Mouse (Mus musculus): ENCODE measurements around the gene Lrrc2. TPM values are rescaled to one million over a fixed set of nuclear protein-coding genes. Genes with fewer than 3 reads are reported as not detected.

Lrrc2 gene
- polyA plus RNA-seq, 1 experiment from 2014 or later, result 0.15 TPM

GRCm38 (mm10) chr9:110979411-110979810 lies 28.1 kb downstream of the Lrrc2 start:
- no peaks in the 10 kb centered on the region for H3K36me3 ChIP-seq (replicated peaks)
- H3K4me1 ChIP-seq, result no peaks in the 10 kb centered on the region
- no peaks in the 10 kb centered on the region for H3K9me3 ChIP-seq
- no peak overlapping the region for H3K27ac ChIP-seq (replicated peaks)
- no peak overlapping the region for H3K4me3 ChIP-seq
- H3K27me3 ChIP-seq (replicated peaks; ENCODE audit: low read depth, poor library complexity, severe bottlenecking), result no peaks in the 10 kb centered on the region
- DNase-seq (ENCODE audit: low spot score), result no peak
- 95% methylated on average over 11 of the region's 11 CpGs for WGBS

DNA sequence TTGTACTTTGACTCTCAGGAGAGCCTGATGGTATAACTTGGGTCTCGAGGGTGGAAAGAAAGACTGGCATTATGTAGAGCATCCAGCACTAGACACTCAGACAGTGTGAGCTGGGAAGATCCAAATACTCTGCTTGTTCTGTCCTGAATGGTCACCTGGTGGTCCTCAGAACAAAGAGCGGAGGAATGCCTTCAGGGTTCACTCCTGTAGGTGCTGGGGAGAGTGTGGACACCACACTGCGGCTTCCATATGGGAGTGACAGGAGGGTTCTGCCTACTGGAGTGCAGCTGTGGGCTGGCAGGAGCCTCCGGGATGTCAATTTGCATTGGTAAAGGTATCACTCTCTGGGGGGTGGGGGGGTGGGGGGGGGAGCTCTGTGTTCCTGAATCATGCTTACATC lies 31.0 kb downstream of the Lrrc2 start:
- no peak for DNase-seq (ENCODE audit: low spot score)
- WGBS, result 55% methylated on average over 4 of the region's 4 CpGs
- no peaks in the 10 kb centered on the region for H3K4me1 ChIP-seq

GRCm38 (mm10) chr9:110984096-110984495 lies 32.8 kb downstream of the Lrrc2 start:
- Histone ChIP-seq H3K4me3 (no peak overlapping the region), H3K36me3 (replicated peaks) (no peaks in the 10 kb centered on the region), H3K9me3 (no peaks in the 10 kb centered on the region), H3K4me1 (no peaks in the 10 kb centered on the region), H3K27me3 (replicated peaks; ENCODE audit: low read depth, poor library complexity, severe bottlenecking) (no peaks in the 10 kb centered on the region), H3K27ac (replicated peaks) (no peak overlapping the region)
- no peak for DNase-seq (ENCODE audit: low spot score)
- WGBS, result 92% methylated on average over 9 of the region's 9 CpGs

More for the DNA sequence above, 31.0 kb downstream of the Lrrc2 start:
- H3K4me3 ChIP-seq, result no peak overlapping the region
- H3K27ac ChIP-seq (replicated peaks), result no peak overlapping the region
- no peaks in the 10 kb centered on the region for H3K27me3 ChIP-seq (replicated peaks; ENCODE audit: low read depth, poor library complexity, severe bottlenecking)
- H3K9me3 ChIP-seq, result no peaks in the 10 kb centered on the region
- no peaks in the 10 kb centered on the region for H3K36me3 ChIP-seq (replicated peaks)

- Histone ChIP-seq H3K27ac (replicated peaks) (no peak overlapping the region), H3K4me1 (no peaks in the 10 kb centered on the region), H3K27me3 (replicated peaks; ENCODE audit: low read depth, poor library complexity, severe bottlenecking) (no peaks in the 10 kb centered on the region), H3K36me3 (replicated peaks) (no peaks in the 10 kb centered on the region), H3K9me3 (no peaks in the 10 kb centered on the region), H3K4me3 (no peak overlapping the region)
- no peak for DNase-seq (ENCODE audit: low spot score)
- whole genome bisulfite sequencing, result 94% methylated on average over 5 of the region's 5 CpGs
Measured at GRCm38 (mm10) chr9:110985541-110985940, 34.2 kb downstream of the Lrrc2 start.

- H3K36me3 ChIP-seq (replicated peaks), result no peaks in the 10 kb centered on the region
- H3K4me1 ChIP-seq, result no peaks in the 10 kb centered on the region
- no peak for DNase-seq (ENCODE audit: low spot score)
- no peaks in the 10 kb centered on the region for H3K9me3 ChIP-seq
- no peaks in the 10 kb centered on the region for H3K27me3 ChIP-seq (replicated peaks; ENCODE audit: low read depth, poor library complexity, severe bottlenecking)
- no peak overlapping the region for H3K4me3 ChIP-seq
- 87% methylated on average over 8 of the region's 8 CpGs for WGBS
- no peak overlapping the region for H3K27ac ChIP-seq (replicated peaks)
Measured at GRCm38 (mm10) chr9:110985951-110986350, 34.6 kb downstream of the Lrrc2 start.

- 79% methylated on average over 4 of the region's 4 CpGs for WGBS
- no peaks in the 10 kb centered on the region for H3K4me1 ChIP-seq
- DNase-seq (ENCODE audit: low spot score), result no peak
- H3K27me3 ChIP-seq (replicated peaks; ENCODE audit: low read depth, poor library complexity, severe bottlenecking), result no peaks in the 10 kb centered on the region
- no peaks in the 10 kb centered on the region for H3K36me3 ChIP-seq (replicated peaks)
- H3K4me3 ChIP-seq, result no peak overlapping the region
- no peaks in the 10 kb centered on the region for H3K9me3 ChIP-seq
- H3K27ac ChIP-seq (replicated peaks), result no peak overlapping the region
Measured at GRCm38 (mm10) chr9:110987331-110987730, 36.0 kb downstream of the Lrrc2 start.

- Histone ChIP-seq H3K27ac (replicated peaks) (no peak overlapping the region), H3K4me1 (no peaks in the 10 kb centered on the region), H3K9me3 (no peaks in the 10 kb centered on the region), H3K27me3 (replicated peaks; ENCODE audit: low read depth, poor library complexity, severe bottlenecking) (no peaks in the 10 kb centered on the region), H3K4me3 (no peak overlapping the region), H3K36me3 (replicated peaks) (no peaks in the 10 kb centered on the region)
- no peak for DNase-seq (ENCODE audit: low spot score)
- 83% methylated on average over 3 of the region's 3 CpGs for WGBS
Measured at GRCm38 (mm10) chr9:110988078-110988477, 36.7 kb downstream of the Lrrc2 start.

- WGBS, result 64% methylated on average over 4 of the region's 4 CpGs
- no peak overlapping the region for H3K27ac ChIP-seq (replicated peaks)
- H3K36me3 ChIP-seq (replicated peaks), result no peaks in the 10 kb centered on the region
- no peaks in the 10 kb centered on the region for H3K27me3 ChIP-seq (replicated peaks; ENCODE audit: low read depth, poor library complexity, severe bottlenecking)
- no peaks in the 10 kb centered on the region for H3K4me1 ChIP-seq
- no peaks in the 10 kb centered on the region for H3K9me3 ChIP-seq
- no peak overlapping the region for H3K4me3 ChIP-seq
- DNase-seq (ENCODE audit: low spot score), result no peak
Measured at GRCm38 (mm10) chr9:110989141-110989540, 37.8 kb downstream of the Lrrc2 start.

GRCm38 (mm10) chr9:110989543-110989942 lies 38.2 kb downstream of the Lrrc2 start:
- Histone ChIP-seq H3K27me3 (replicated peaks; ENCODE audit: low read depth, poor library complexity, severe bottlenecking) (no peaks in the 10 kb centered on the region), H3K27ac (replicated peaks) (no peak overlapping the region), H3K9me3 (no peaks in the 10 kb centered on the region), H3K4me1 (no peaks in the 10 kb centered on the region), H3K36me3 (replicated peaks) (no peaks in the 10 kb centered on the region), H3K4me3 (no peak overlapping the region)
- DNase-seq (ENCODE audit: low spot score), result no peak
- 89% methylated on average over 2 of the region's 2 CpGs for WGBS

DNA sequence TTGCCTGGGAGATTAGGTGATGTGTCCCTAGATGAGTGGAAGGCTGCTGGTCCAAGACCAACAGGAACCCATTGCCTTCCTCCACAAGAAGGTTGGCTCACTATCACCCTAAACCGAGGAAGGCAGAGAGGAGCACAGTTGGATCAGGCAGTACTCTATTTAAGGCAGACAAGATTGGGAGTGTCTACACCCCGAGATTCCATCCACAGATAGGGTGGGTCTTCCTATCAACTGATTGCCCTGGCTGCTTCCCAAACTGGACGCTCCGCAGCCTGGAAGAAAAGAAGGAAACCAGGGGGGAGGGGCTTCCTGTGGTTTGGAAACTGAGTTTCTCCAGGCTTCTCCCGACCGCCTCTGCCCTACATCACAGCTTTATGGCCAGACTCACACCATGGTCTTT lies 38.9 kb downstream of the Lrrc2 start, which contains the start of gene Rtp3:
Gene Rtp3 (minus strand): TSS at position 380 of the 400 bp plus-strand sequence.
- DNase-seq (ENCODE audit: low spot score), result no peak
- Histone ChIP-seq H3K27me3 (replicated peaks; ENCODE audit: low read depth, poor library complexity, severe bottlenecking) (no peaks in the 10 kb centered on the region), H3K4me3 (no peak within 1 kb of the TSS), H3K9me3 (no peaks in the 10 kb centered on the region), H3K4me1 (no peaks in the 10 kb centered on the region), H3K36me3 (replicated peaks) (no peaks in the 10 kb centered on the region), H3K27ac (replicated peaks) (no peak within 1 kb of the TSS)
- 66% methylated on average over 6 of the region's 6 CpGs for WGBS

GRCm38 (mm10) chr9:110993281-110993709 lies 42.0 kb downstream of the Lrrc2 start:
- Histone ChIP-seq H3K4me1 (no peaks in the 10 kb centered on the region), H3K9me3 (no peaks in the 10 kb centered on the region), H3K27me3 (replicated peaks; ENCODE audit: low read depth, poor library complexity, severe bottlenecking) (no peaks in the 10 kb centered on the region), H3K36me3 (replicated peaks) (no peaks in the 10 kb centered on the region), H3K4me3 (no peak overlapping the region), H3K27ac (replicated peaks) (no peak overlapping the region)
- DNase-seq (ENCODE audit: low spot score), result peak; percentile 13
- WGBS, result 35% methylated on average over 3 of the region's 3 CpGs

GRCm38 (mm10) chr9:110994716-110995172 lies 43.4 kb downstream of the Lrrc2 start:
- 9% methylated on average over 13 of the region's 13 CpGs for WGBS
- Histone ChIP-seq H3K4me1 (no peaks in the 10 kb centered on the region), H3K27ac (replicated peaks) (peak overlapping the region; percentile 67; the same call in 1 of the 2 replicates), H3K36me3 (replicated peaks) (no peaks in the 10 kb centered on the region), H3K9me3 (no peaks in the 10 kb centered on the region), H3K27me3 (replicated peaks; ENCODE audit: low read depth, poor library complexity, severe bottlenecking) (no peaks in the 10 kb centered on the region), H3K4me3 (peak overlapping the region; percentile 56)
- peak; percentile 86 for DNase-seq (ENCODE audit: low spot score)

DNA sequence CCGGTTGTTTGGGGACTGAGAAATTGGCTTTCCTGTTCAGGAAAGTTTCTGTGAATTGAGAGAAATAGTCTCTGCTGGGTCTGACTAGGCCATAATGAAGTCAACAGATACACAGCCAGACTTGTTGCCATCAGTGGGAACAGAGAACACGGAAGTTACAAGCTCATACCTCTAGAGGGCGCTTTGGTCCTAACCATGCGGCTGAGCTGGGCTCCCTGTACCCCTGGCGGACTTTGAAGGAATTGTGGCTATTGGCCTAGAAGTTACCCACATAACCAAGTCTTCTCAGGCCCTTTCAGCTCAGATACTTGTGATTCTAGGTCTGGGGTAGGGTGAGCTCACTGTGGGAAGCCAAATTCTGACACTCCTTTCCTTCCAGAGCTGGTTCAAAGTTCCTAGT lies 45.9 kb downstream of the Lrrc2 start:
- Histone ChIP-seq H3K27me3 (replicated peaks; ENCODE audit: low read depth, poor library complexity, severe bottlenecking) (no peaks in the 10 kb centered on the region), H3K36me3 (replicated peaks) (no peaks in the 10 kb centered on the region), H3K9me3 (no peaks in the 10 kb centered on the region), H3K4me3 (no peak overlapping the region), H3K4me1 (0 out of 2 replicates have a peak, but pooled peaks cover 4% of the 10 kb centered on the region), H3K27ac (replicated peaks) (no peak overlapping the region)
- 6% methylated on average over 5 of the region's 5 CpGs for WGBS
- peak; percentile 78 for DNase-seq (ENCODE audit: low spot score)
